Mouse (Mus musculus): ENCODE data around the gene Ttc28. TPM values are rescaled to one million over a fixed set of nuclear protein-coding genes. Genes with fewer than 3 reads are reported as not detected.

The Ttc28 gene
- total and polyA plus RNA-seq, 2 experiments from 2014 or later = 10.6 to 53.1 TPM

GRCm38 (mm10) chr5:111150581-111150980, 271.0 kb downstream of the Ttc28 start:
- ATAC-seq (ENCODE audit: low FRiP score) = no peak
- DNase-seq (ENCODE audit: low spot score) = no peak
- Histone ChIP-seq H3K27me3 (ENCODE audit: insufficient read depth, low read length) (no peaks in the 10 kb centered on the region), H3K4me3 (ENCODE audit: low read depth, low read length) (no peak overlapping the region), H3K4me2 (ENCODE audit: low read depth, low read length, poor library complexity, severe bottlenecking) (no peak overlapping the region), H3K4me1 (ENCODE audit: insufficient read depth, low read length) (peaks cover 19% of the 10 kb centered on the region; the same call in 1 of the 2 replicates), H3K36me3 (ENCODE audit: insufficient read depth, low read length) (no peaks in the 10 kb centered on the region), H3K9me3 (ENCODE audit: low read length) (no peaks in the 10 kb centered on the region), H3K27ac (ENCODE audit: low read depth, low read length) (no peak overlapping the region), H3K9ac (replicated peaks; ENCODE audit: low read length, poor library complexity, severe bottlenecking) (no peak overlapping the region)
- TF ChIP-seq CTCF (IDR thresholded peaks at IDR 0.05) = no peak
- WGBS = 94% methylated on average over 14 of the region's 14 CpGs

DNA sequence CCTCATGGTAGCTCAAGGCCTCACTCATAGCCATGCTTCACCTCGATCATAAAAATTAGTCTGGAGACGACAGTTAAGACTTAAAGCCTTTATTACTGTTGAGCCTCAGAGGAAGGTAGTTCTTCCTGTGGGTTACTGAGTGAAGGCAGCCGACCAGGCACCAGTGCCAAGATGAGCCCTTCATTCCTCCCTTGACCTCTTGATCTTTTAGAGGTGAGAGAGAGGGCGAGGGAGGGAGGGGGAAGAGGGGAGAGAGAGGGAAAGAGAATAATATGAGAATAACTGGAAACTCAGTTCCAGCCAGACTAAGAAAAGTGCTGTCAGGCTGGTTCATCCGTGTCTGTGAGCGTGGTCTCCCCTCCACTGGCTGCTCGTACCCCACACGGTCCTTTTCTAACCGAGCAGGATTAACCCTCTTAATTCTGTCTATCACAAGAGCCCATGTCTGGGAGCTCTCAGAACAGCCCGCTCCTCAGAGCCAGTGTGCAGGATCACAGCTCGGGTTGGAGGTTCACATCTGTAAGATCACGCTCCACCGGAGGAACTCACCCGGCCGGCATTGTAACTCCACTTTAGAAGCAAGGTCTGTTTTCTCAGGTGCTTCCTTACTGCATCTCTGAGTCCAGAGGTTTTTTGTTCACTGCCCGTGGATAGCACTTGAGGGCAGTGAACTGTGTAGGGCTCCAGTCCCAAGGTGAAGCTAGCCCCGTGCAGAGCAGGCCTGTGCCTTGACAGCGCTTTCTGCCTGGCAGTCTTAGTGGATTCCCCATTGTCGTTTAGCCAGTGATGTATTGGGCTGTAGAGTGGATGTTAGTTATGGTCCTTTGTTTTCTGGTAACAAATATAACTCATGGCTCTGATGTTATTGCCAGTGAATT, 272.5 kb downstream of the Ttc28 start:
- TF ChIP-seq CTCF (IDR thresholded peaks at IDR 0.05) = no peak
- Histone ChIP-seq H3K4me3 (ENCODE audit: low read depth, low read length) (no peak overlapping the region), H3K27ac (ENCODE audit: low read depth, low read length) (no peak overlapping the region), H3K27me3 (ENCODE audit: insufficient read depth, low read length) (no peaks in the 10 kb centered on the region), H3K4me1 (ENCODE audit: insufficient read depth, low read length) (peaks cover 19% of the 10 kb centered on the region; the same call in 1 of the 2 replicates), H3K4me2 (ENCODE audit: low read depth, low read length, poor library complexity, severe bottlenecking) (no peak overlapping the region), H3K36me3 (ENCODE audit: insufficient read depth, low read length) (no peaks in the 10 kb centered on the region), H3K9ac (replicated peaks; ENCODE audit: low read length, poor library complexity, severe bottlenecking) (no peak overlapping the region), H3K9me3 (ENCODE audit: low read length) (no peaks in the 10 kb centered on the region)
- WGBS = 44% methylated on average over 19 of the region's 19 CpGs
- DNase-seq (ENCODE audit: low spot score) (no peak), ATAC-seq (ENCODE audit: low FRiP score) (no peak)

DNA sequence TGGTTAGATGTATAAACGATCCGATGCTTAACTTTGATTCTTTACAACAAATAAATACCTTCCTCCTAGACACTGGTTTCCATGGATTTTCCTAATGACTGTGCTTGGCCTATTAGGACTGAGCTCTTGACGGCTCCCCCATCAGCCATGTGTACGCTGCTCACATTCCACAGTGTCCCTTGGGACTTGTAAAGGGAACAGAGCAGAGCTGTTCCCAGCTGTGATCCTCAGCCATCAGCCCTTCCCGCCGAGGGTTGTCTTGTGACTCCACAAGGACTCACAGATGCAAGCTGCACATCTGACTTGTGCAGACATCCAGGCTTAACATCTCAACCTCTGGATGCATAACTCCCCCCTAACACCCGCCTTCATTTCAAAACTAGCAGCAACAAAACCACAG, 275.0 kb downstream of the Ttc28 start:
- no peak overlapping the region for H3K27ac ChIP-seq (ENCODE audit: low read depth, low read length)
- ATAC-seq (ENCODE audit: low FRiP score) (no peak), DNase-seq (ENCODE audit: low spot score) (peak; percentile 70)
- H3K27me3 ChIP-seq (ENCODE audit: insufficient read depth, low read length) = no peaks in the 10 kb centered on the region
- no peaks in the 10 kb centered on the region for H3K9me3 ChIP-seq (ENCODE audit: low read length)
- no peak overlapping the region for H3K9ac ChIP-seq (replicated peaks; ENCODE audit: low read length, poor library complexity, severe bottlenecking)
- H3K4me3 ChIP-seq (ENCODE audit: low read depth, low read length) = no peak overlapping the region
- H3K36me3 ChIP-seq (ENCODE audit: insufficient read depth, low read length) = no peaks in the 10 kb centered on the region
- H3K4me1 ChIP-seq (ENCODE audit: insufficient read depth, low read length) = peaks cover 24% of the 10 kb centered on the region; the same call in 1 of the 2 replicates
- no peak for TF ChIP-seq CTCF (IDR thresholded peaks at IDR 0.05)
- WGBS = 20% methylated on average over 7 of the region's 7 CpGs
- no peak overlapping the region for H3K4me2 ChIP-seq (ENCODE audit: low read depth, low read length, poor library complexity, severe bottlenecking)

DNA sequence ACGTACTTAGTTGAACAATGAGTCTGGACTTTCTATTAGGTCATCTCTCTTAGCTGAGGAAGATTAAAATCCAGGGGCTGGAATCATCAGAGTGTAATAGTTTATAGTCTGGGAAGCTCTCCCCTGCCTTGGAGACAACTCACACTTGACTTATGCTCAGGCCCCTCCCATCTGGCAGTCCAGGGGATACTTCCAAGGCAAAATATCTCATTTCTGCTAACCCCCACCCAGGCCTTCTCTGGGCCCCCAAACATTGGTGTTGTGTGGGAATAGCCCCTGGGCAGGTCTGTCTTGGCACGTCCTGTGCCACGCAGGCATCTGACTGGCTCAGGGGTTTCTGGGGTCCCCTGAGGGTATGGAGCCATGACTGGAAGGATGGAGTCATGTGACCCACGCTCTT, 275.7 kb downstream of the Ttc28 start:
- TF ChIP-seq CTCF (IDR thresholded peaks at IDR 0.05) = no peak
- 80% methylated on average over 4 of the region's 4 CpGs for WGBS
- peaks cover 29% of the 10 kb centered on the region; the same call in 1 of the 2 replicates for H3K4me1 ChIP-seq (ENCODE audit: insufficient read depth, low read length)
- no peak overlapping the region for H3K4me2 ChIP-seq (ENCODE audit: low read depth, low read length, poor library complexity, severe bottlenecking)
- DNase-seq (ENCODE audit: low spot score) = no peak
- no peak overlapping the region for H3K27ac ChIP-seq (ENCODE audit: low read depth, low read length)
- H3K4me3 ChIP-seq (ENCODE audit: low read depth, low read length) = no peak overlapping the region
- no peaks in the 10 kb centered on the region for H3K27me3 ChIP-seq (ENCODE audit: insufficient read depth, low read length)
- H3K9me3 ChIP-seq (ENCODE audit: low read length) = no peaks in the 10 kb centered on the region
- no peaks in the 10 kb centered on the region for H3K36me3 ChIP-seq (ENCODE audit: insufficient read depth, low read length)
- no peak overlapping the region for H3K9ac ChIP-seq (replicated peaks; ENCODE audit: low read length, poor library complexity, severe bottlenecking)
- ATAC-seq (ENCODE audit: low FRiP score) = no peak

DNA sequence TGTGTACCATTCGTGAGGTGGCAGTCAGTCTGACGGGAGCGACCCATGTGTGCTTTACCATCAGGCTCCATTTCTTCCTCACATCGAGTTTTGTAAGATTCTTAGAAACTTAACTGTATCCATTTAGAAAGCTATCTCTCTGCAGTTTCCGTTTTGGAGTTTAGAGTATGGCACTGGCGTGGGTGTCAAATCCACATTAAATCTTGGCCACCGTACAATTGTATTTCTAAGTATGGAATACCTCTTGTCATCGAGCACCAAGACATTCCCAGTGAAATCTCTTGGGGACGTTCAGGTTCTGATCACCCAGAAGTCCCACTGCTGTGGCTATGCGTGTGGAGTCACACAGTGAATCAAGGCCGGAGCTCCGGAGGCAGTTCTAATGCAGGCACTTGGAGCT, 276.3 kb downstream of the Ttc28 start:
- Histone ChIP-seq H3K36me3 (ENCODE audit: insufficient read depth, low read length) (no peaks in the 10 kb centered on the region), H3K4me2 (ENCODE audit: low read depth, low read length, poor library complexity, severe bottlenecking) (no peak overlapping the region), H3K4me3 (ENCODE audit: low read depth, low read length) (no peak overlapping the region), H3K27me3 (ENCODE audit: insufficient read depth, low read length) (no peaks in the 10 kb centered on the region), H3K9ac (replicated peaks; ENCODE audit: low read length, poor library complexity, severe bottlenecking) (no peak overlapping the region), H3K4me1 (ENCODE audit: insufficient read depth, low read length) (peaks cover 33% of the 10 kb centered on the region; the same call in 1 of the 2 replicates), H3K27ac (ENCODE audit: low read depth, low read length) (no peak overlapping the region), H3K9me3 (ENCODE audit: low read length) (no peaks in the 10 kb centered on the region)
- no peak for TF ChIP-seq CTCF (IDR thresholded peaks at IDR 0.05)
- 86% methylated on average over 12 of the region's 12 CpGs for WGBS
- DNase-seq (ENCODE audit: low spot score) (no peak), ATAC-seq (ENCODE audit: low FRiP score) (no peak)

DNA sequence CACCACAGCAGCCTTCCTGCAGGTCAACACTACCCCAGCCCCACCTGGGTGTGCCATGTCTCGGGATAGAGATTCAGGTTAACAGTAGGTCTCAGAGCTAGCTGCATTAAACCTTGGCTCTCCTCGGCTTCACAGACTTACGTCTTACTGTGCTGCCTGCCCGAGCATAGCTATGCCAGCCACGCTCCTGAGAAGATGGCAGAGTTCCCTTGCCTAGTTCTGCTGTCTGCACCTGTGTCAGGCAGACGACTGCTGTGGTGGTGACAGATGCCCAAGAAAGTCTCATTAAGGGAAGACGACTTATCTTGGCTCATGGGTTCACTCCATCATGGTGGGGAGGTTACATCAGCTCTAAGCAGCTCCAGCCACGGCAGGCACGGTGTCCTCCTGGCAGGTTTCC, 278.7 kb downstream of the Ttc28 start:
- no peak overlapping the region for H3K4me3 ChIP-seq (ENCODE audit: low read depth, low read length)
- H3K4me2 ChIP-seq (ENCODE audit: low read depth, low read length, poor library complexity, severe bottlenecking) = no peak overlapping the region
- TF ChIP-seq CTCF (IDR thresholded peaks at IDR 0.05) = no peak
- no peak for ATAC-seq (ENCODE audit: low FRiP score)
- H3K4me1 ChIP-seq (ENCODE audit: insufficient read depth, low read length) = peaks cover 36% of the 10 kb centered on the region; the same call in 1 of the 2 replicates
- no peaks in the 10 kb centered on the region for H3K27me3 ChIP-seq (ENCODE audit: insufficient read depth, low read length)
- DNase-seq (ENCODE audit: low spot score) = no peak
- no peak overlapping the region for H3K27ac ChIP-seq (ENCODE audit: low read depth, low read length)
- no peaks in the 10 kb centered on the region for H3K36me3 ChIP-seq (ENCODE audit: insufficient read depth, low read length)
- 88% methylated on average over 9 of the region's 9 CpGs for WGBS
- H3K9me3 ChIP-seq (ENCODE audit: low read length) = no peaks in the 10 kb centered on the region
- no peak overlapping the region for H3K9ac ChIP-seq (replicated peaks; ENCODE audit: low read length, poor library complexity, severe bottlenecking)

Measured in midbrain, postnatal 0 days (tissue).